Mouse (Mus musculus) liver, postnatal 0 days (tissue): ENCODE data around the gene Gm17428. TPM values are rescaled to one million over a fixed set of nuclear protein-coding genes. Genes with fewer than 3 reads are reported as not detected.
A peak's percentile ranks its signal among the peaks of the same experiment; 100 is the strongest.

Experiments
- ATAC-seq: fragments of 200-750 bp; cut with Nextera tagmentation; 2 replicates; pipeline ENCODE4 v1.8.0; 2017; ENCODE audit warnings: mild to moderate bottlenecking, moderate library complexity
- DNase-seq: peaks from one replicate; pipeline ENCODE4 v3.0.0-alpha.2; 2016
- H3K27ac ChIP-seq: fragments of 300-500 bp; sonication (generic); 2 replicates; pipeline ENCODE4 v1.5.1; 2014; ENCODE audit warnings: antibody characterized with exemption, moderate library complexity, mild to moderate bottlenecking, low read depth
- H3K27me3 ChIP-seq: fragments of 300-500 bp; sonication (generic); 2 replicates; pipeline ENCODE4 v1.6.1; 2014; ENCODE audit warnings: low read length, control low read depth, mixed read lengths; ENCODE audit not compliant: insufficient read depth
- H3K36me3 ChIP-seq: fragments of 300-500 bp; sonication (generic); replicated peaks from 2 replicates; pipeline ENCODE4 v1.6.1; 2014; ENCODE audit warnings: mild to moderate bottlenecking, control low read depth, low read length, moderate library complexity, mixed read lengths; ENCODE audit not compliant: insufficient read depth
- H3K4me1 ChIP-seq: fragments of 300-500 bp; sonication (generic); 2 replicates; pipeline ENCODE4 v1.6.1; 2014; ENCODE audit warnings: antibody characterized with exemption, mild to moderate bottlenecking, control low read depth; ENCODE audit not compliant: insufficient read depth
- H3K4me2 ChIP-seq: fragments of 300-500 bp; sonication (generic); 2 replicates; pipeline ENCODE4 v1.6.1; 2014; ENCODE audit warnings: low read depth, mild to moderate bottlenecking, low read length, moderate library complexity, mixed read lengths
- H3K4me3 ChIP-seq: fragments of 300-500 bp; sonication (generic); 2 replicates; pipeline ENCODE4 v1.5.1; 2014; ENCODE audit warnings: low read depth, low read length
- H3K9ac ChIP-seq: fragments of 300-500 bp; sonication (generic); replicated peaks from 2 replicates; pipeline ENCODE4 v1.6.1; 2014; ENCODE audit warnings: mild to moderate bottlenecking, moderate library complexity
- H3K9me3 ChIP-seq: fragments of 300-500 bp; sonication (generic); 2 replicates; pipeline ENCODE4 v1.6.1; 2016; ENCODE audit warnings: mild to moderate bottlenecking, control low read depth, low read length, mixed read lengths
- CTCF ChIP-seq: sonication (generic); IDR thresholded peaks from 2 replicates; pipeline ENCODE4 v1.5.1; 2016; ENCODE audit warnings: antibody characterized with exemption, low read depth
- EP300 ChIP-seq: IDR thresholded peaks from 2 replicates; pipeline ENCODE4 v1.6.1; 2016; ENCODE audit warnings: antibody characterized with exemption, low read depth, mild to moderate bottlenecking
- WGBS: fragments of 180-500 bp; shearing (Covaris S2); extraction: QIAGEN DNeasy Blood & Tissue Kit; methylation state at CpG from one replicate; pipeline ENCODE4 v1.1.7; 2014; ENCODE audit not compliant: insufficient replicate concordance; 5-methylcytosine and 5-hydroxymethylcytosine counted together
- microRNA counts: library from miRNA; unstranded; fragments of <30 nt; microRNA quantifications from one replicate; lab custom pipeline; 2015
- microRNA-seq: library from miRNA; unstranded; fragments of <30 nt; microRNA quantifications from one replicate; pipeline ENCODE4, GENCODE M21; 2016
- polyA plus RNA-seq: library from polyadenylated mRNA; unstranded; fragments of >200 nt; fragmentation: Nextera tagmentation; extraction: Ambion mirVana; gene quantifications from 2 replicates; pipeline ENCODE4 v1.2.1, GENCODE M21; 2015

Gm17428 gene
- polyA plus RNA-seq, 1 experiment from 2014 or later, result not detected

DNA sequence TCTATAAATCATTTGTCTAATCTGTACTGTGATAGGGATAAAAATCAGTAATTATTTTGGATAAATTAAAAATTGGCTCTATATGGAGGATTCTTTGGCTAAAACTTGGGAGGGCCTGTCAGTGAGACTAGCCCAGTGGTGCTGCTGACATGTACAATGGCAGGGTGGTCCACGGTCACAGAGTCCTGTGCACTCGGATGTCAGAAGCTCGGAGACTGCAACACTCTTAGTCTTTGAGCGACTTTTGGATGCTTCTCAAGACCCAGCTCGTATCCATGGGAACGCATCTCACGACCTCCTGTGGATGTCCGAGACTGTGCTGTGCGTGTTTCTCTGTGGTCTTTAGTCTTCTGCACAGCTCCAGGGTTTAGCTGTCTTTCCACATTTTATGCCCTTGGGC, 43.7 kb downstream of the Gm17428 start:
- no peak overlapping the region for H3K4me3 ChIP-seq
- H3K27me3 ChIP-seq, result no peaks in the 10 kb centered on the region
- no peak overlapping the region for H3K27ac ChIP-seq
- no peak for TF ChIP-seq EP300
- no peak for TF ChIP-seq CTCF
- WGBS, result 85% methylated on average over 9 of the region's 9 CpGs
- ATAC-seq (no peak), DNase-seq (no peak)
- peaks cover 58% of the 10 kb centered on the region for H3K36me3 ChIP-seq
- no peaks in the 10 kb centered on the region for H3K4me1 ChIP-seq
- no peak overlapping the region for H3K9ac ChIP-seq
- H3K4me2 ChIP-seq, result no peak overlapping the region
- H3K9me3 ChIP-seq, result no peaks in the 10 kb centered on the region

- H3K4me2 ChIP-seq, result no peak overlapping the region
- ATAC-seq (no peak), DNase-seq (no peak)
- TF ChIP-seq EP300, result no peak
- TF ChIP-seq CTCF, result no peak
- no peaks in the 10 kb centered on the region for H3K4me1 ChIP-seq
- H3K9ac ChIP-seq, result no peak overlapping the region
- peaks cover 60% of the 10 kb centered on the region for H3K36me3 ChIP-seq
- 87% methylated on average over 15 of the region's 15 CpGs for WGBS
- no peaks in the 10 kb centered on the region for H3K27me3 ChIP-seq
- H3K27ac ChIP-seq, result no peak overlapping the region
- H3K4me3 ChIP-seq, result no peak overlapping the region
- H3K9me3 ChIP-seq, result no peaks in the 10 kb centered on the region
Observed at GRCm38 (mm10) chr14:55023011-55023410, 46.3 kb downstream of the Gm17428 start.

GRCm38 (mm10) chr14:55024236-55024635, 47.5 kb downstream of the Gm17428 start:
- WGBS, result 63% methylated on average over 7 of the region's 7 CpGs
- peak; percentile 74 for DNase-seq
- no peak overlapping the region for H3K4me3 ChIP-seq
- peaks cover 54% of the 10 kb centered on the region for H3K36me3 ChIP-seq
- ATAC-seq, result peak; percentile 24; the same call in 1 of the 2 replicates
- no peaks in the 10 kb centered on the region for H3K27me3 ChIP-seq
- H3K9ac ChIP-seq, result no peak overlapping the region
- H3K4me1 ChIP-seq, result peaks cover 2% of the 10 kb centered on the region; the same call in 1 of the 2 replicates
- no peak overlapping the region for H3K27ac ChIP-seq
- TF ChIP-seq CTCF, result peak; percentile 83
- no peak for TF ChIP-seq EP300
- no peaks in the 10 kb centered on the region for H3K9me3 ChIP-seq
- no peak overlapping the region for H3K4me2 ChIP-seq

DNA sequence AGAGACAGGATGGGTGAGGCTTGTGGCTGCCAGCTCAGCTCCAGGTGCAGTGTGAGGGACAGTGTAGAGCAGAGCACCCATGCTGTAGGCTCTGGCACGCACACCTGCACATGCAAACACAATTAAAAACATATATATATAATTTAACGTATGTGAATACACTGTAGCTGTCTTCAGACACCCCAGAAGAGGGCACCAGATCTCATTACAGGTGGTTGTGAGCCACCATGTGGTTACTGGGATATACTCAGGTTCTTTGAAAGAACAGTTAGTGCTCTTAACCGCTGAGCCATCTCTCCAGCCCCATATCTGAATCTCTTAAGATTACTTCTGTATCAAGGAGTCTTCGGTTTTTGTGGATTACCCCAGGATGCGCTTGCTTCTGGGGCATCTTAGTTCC, 48.8 kb downstream of the Gm17428 start:
- no peak overlapping the region for H3K9ac ChIP-seq
- no peaks in the 10 kb centered on the region for H3K9me3 ChIP-seq
- H3K36me3 ChIP-seq, result peaks cover 48% of the 10 kb centered on the region
- TF ChIP-seq CTCF, result peak; percentile 36; the same call in 1 of the 2 replicates
- no peak for TF ChIP-seq EP300
- H3K27ac ChIP-seq, result no peak overlapping the region
- 75% methylated on average over 5 of the region's 5 CpGs for WGBS
- peaks cover 2% of the 10 kb centered on the region; the same call in 1 of the 2 replicates for H3K4me1 ChIP-seq
- H3K4me2 ChIP-seq, result no peak overlapping the region
- no peak overlapping the region for H3K4me3 ChIP-seq
- ATAC-seq (no peak), DNase-seq (no peak)
- no peaks in the 10 kb centered on the region for H3K27me3 ChIP-seq

MicroRNAs encoded within 50 kb of the gene (microRNA counts, 519-probe panel; counts per million panel counts)
- not detected for microRNA mmu-miR-208a (lab: Ali Mortazavi, UCI)
- microRNA mmu-miR-208b (lab: Ali Mortazavi, UCI), result not detected

Small RNA genes within 50 kb of the gene (microRNA-seq; reads per million reads assigned to microRNA genes)
- gene Mir208a (4.9 reads per million, percentile 7 among the genes with 10 or more reads in this experiment), gene Mir208b (52.3 reads per million, percentile 37 among the genes with 10 or more reads in this experiment)

Other genes starting within 250 kb of the Gm17428 start
- 2.2 and 2.8 TPM in 2 replicates for gene Slc7a8, start 195.0 kb upstream of the Gm17428 start, polyA plus RNA-seq
- not detected in 2 replicates for gene Rnf212b, start 162.8 kb upstream of the Gm17428 start, polyA plus RNA-seq
- gene Homez, start 106.0 kb upstream of the Gm17428 start, polyA plus RNA-seq, result 3.9 and 4.0 TPM in 2 replicates
- 0.85 and 0.99 TPM in 2 replicates for gene Ppp1r3e, start 99.4 kb upstream of the Gm17428 start, polyA plus RNA-seq
- gene Bcl2l2, start 93.6 kb upstream of the Gm17428 start, polyA plus RNA-seq, result 1.1 and 1.4 TPM in 2 replicates
- 0.11 and 0.19 TPM in 2 replicates for gene Gm20521, start 93.5 kb upstream of the Gm17428 start, polyA plus RNA-seq
- gene Pabpn1, start 84.4 kb upstream of the Gm17428 start, polyA plus RNA-seq, result 38.2 and 46.6 TPM in 2 replicates
- gene Slc22a17, start 63.8 kb upstream of the Gm17428 start, polyA plus RNA-seq, result 1.1 TPM in 2 replicates
- gene Efs, start 50.8 kb upstream of the Gm17428 start, polyA plus RNA-seq, result 0.21 and 0.26 TPM in 2 replicates
- gene Il25, start 44.2 kb upstream of the Gm17428 start, polyA plus RNA-seq, result not detected in 2 replicates
- 0.17 TPM in 1 of 2 replicates, not detected in the other for gene Cmtm5, start 40.7 kb upstream of the Gm17428 start, polyA plus RNA-seq
- 0.36 TPM in 2 replicates for gene Myh6, start 10.0 kb upstream of the Gm17428 start, polyA plus RNA-seq
- gene Myh7, start 17.7 kb downstream of the Gm17428 start, polyA plus RNA-seq, result 0.18 and 2.0 TPM in 2 replicates
- 30.6 and 32.0 TPM in 2 replicates for gene Ngdn, start 38.5 kb downstream of the Gm17428 start, polyA plus RNA-seq
- 0.78 and 1.0 TPM in 2 replicates for gene Zfhx2, start 115.4 kb downstream of the Gm17428 start, polyA plus RNA-seq
- 5.9 and 7.0 TPM in 2 replicates for gene Thtpa, start 117.9 kb downstream of the Gm17428 start, polyA plus RNA-seq
- 7.8 and 9.6 TPM in 2 replicates for gene Ap1g2, start 129.7 kb downstream of the Gm17428 start, polyA plus RNA-seq
- gene Jph4, start 140.0 kb downstream of the Gm17428 start, polyA plus RNA-seq, result not detected in 2 replicates
- not detected in 2 replicates for gene Dhrs2, start 245.1 kb downstream of the Gm17428 start, polyA plus RNA-seq